Mouse (Mus musculus) B cell, adult 67 days (primary cell): ENCODE data around the gene Gm20498. TPM values are rescaled to one million over a fixed set of nuclear protein-coding genes. Genes with fewer than 3 reads are reported as not detected.

Experiments
- total RNA-seq, 2 experiments: library from RNA; stranded (reverse); gene quantifications; 4 replicates each; pipeline ENCODE4 v1.2.4; 2023

Gm20498 gene
- 10 to 100 TPM; 10.8 to 12.5 TPM for total RNA-seq

GRCm38 (mm10) chr12:81532316-81533028, at the start of gene Gm20498, which contains the start of gene Synj2bp:
Gene Gm20498, minus strand, starts transcription at chr12:81532905.
Gene Synj2bp, minus strand, starts transcription at chr12:81532911.

GRCm38 (mm10) chr12:81568374-81568773, 35.7 kb upstream of the Gm20498 start, which contains the start of gene Adam21:
Gene Adam21, minus strand, starts transcription at chr12:81568474.

GRCm38 (mm10) chr12:81484727-81485191, 47.9 kb downstream of the Gm20498 start, which contains the start of gene Cox16:
Gene Cox16, minus strand, starts transcription at chr12:81485127.

GRCm38 (mm10) chr12:81421846-81422245, 110.9 kb downstream of the Gm20498 start, which contains the start of gene Adam4:
Gene Adam4, minus strand, starts transcription at chr12:81421946.

GRCm38 (mm10) chr12:81379364-81379763, 153.3 kb downstream of the Gm20498 start, which contains the start of gene Gm4787:
Gene Gm4787, minus strand, starts transcription at chr12:81379464.

GRCm38 (mm10) chr12:81332875-81333421, 199.8 kb downstream of the Gm20498 start, which contains the start of gene Slc8a3:
Gene Slc8a3, minus strand, starts transcription at chr12:81333180.

Other genes starting within 250 kb of the Gm20498 start
- gene Slc8a3, start 199.7 kb downstream of the Gm20498 start, total RNA-seq: not detected
- under 1 TPM; 0.36 to 0.75 TPM for gene Gm4787, start 153.4 kb downstream of the Gm20498 start, total RNA-seq
- gene Adam4, start 111.0 kb downstream of the Gm20498 start, total RNA-seq: 1 to 10 TPM; 1.7 to 2.4 TPM
- 10 to 100 TPM; 54.9 to 58.2 TPM for gene Cox16, start 47.8 kb downstream of the Gm20498 start, total RNA-seq
- 10 to 100 TPM; 25.6 to 29.6 TPM for gene Synj2bp, start within 50 bp of the Gm20498 start, total RNA-seq
- under 1 TPM; 0.17 to 0.24 TPM for gene Adam21, start 35.6 kb upstream of the Gm20498 start, total RNA-seq
- gene Med6, start 62.1 kb upstream of the Gm20498 start, total RNA-seq: 10 to 100 TPM; 51.4 to 53.2 TPM
- gene Ttc9, start 98.3 kb upstream of the Gm20498 start, total RNA-seq: not detected
- gene Map3k9, start 248.3 kb upstream of the Gm20498 start, total RNA-seq: 10 to 100 TPM; 19.6 to 22.0 TPM